Mouse (Mus musculus): ENCODE data around the gene Dhdh. TPM values are rescaled to one million over a fixed set of nuclear protein-coding genes. Genes with fewer than 3 reads are reported as not detected.

Dhdh gene
- polyA plus RNA-seq, 1 experiment = 0.41 TPM

- H3K4me3 ChIP-seq (ENCODE audit: low read depth, low read length) = peak overlapping the region; percentile 80
- 0 out of 2 replicates have a peak, but pooled peaks cover 2% of the 10 kb centered on the region for H3K36me3 ChIP-seq (ENCODE audit: control insufficient read depth, insufficient read depth, low read length)
- H3K27ac ChIP-seq (ENCODE audit: insufficient read depth, low read depth, low read length) = peak overlapping the region; percentile 51
- H3K4me1 ChIP-seq (ENCODE audit: control insufficient read depth, insufficient read depth, insufficient read length, low read length) = peaks cover 19% of the 10 kb centered on the region
- H3K27me3 ChIP-seq (ENCODE audit: control insufficient read depth, insufficient read depth, low read length) = no peaks in the 10 kb centered on the region
- TF ChIP-seq POLR2A (IDR thresholded peaks at IDR 0.05; ENCODE audit: low read depth, low read length) (no peak; the same call in 1 of the 2 replicates), CTCF (IDR thresholded peaks at IDR 0.05; ENCODE audit: extremely low read depth, insufficient read length, insufficient replicate concordance, low read depth, low read length) (no peak)
- WGBS = 1% methylated on average over 16 of the region's 16 CpGs
Observed at GRCm38 (mm10) chr7:45435038-45435437, 53.6 kb downstream of the Dhdh start.

DNA sequence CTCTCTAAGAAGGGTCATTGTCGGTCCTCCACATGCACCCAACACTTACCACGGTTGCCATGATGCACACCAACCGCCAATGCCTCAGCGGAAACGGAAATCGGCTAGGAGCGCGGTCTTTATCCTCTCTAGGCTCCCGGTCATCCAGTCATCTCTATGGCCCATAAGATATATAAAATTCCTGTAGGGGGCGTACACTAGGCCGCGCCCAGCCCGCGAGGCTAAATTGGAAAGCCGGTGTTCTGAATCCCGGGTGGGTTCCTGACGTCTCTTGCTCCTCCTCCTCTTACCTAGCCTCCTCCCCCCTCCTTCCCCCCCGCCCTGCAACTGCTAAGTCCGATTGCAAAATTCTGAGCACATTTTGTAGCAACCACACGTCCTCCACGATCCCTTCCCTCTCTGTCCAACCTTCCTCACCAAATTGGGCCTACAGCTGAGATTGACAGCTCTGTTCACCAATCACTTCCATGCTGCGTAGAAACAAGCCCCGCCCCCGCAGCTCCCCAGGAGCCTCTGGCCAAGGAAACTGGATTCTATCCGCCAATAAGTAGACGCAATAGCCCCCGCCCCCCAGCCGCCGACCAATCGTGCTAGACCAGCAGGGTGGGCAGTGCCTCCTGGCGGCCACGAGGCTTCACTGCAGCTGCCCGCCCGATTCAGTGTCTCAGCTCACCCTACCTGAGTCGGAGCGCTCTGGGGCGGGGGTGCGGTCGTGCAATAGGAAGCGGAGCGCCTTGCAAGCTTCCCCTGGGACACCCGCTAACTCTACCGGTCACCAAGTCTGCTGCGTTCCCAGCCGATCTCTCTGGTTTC, 54.2 kb downstream of the Dhdh start, which contains the start of gene Gys1:
Gys1 (plus strand) TSS at position 642 of the 813 bp plus-strand sequence.
- WGBS = under 1% methylated on average over 45 of the region's 45 CpGs
- peak within 1 kb of the TSS; percentile 51 for H3K27ac ChIP-seq (ENCODE audit: insufficient read depth, low read depth, low read length)
- peaks cover 19% of the 10 kb centered on the region for H3K4me1 ChIP-seq (ENCODE audit: control insufficient read depth, insufficient read depth, insufficient read length, low read length)
- H3K36me3 ChIP-seq (ENCODE audit: control insufficient read depth, insufficient read depth, low read length) = peaks cover 4% of the 10 kb centered on the region
- H3K27me3 ChIP-seq (ENCODE audit: control insufficient read depth, insufficient read depth, low read length) = no peaks in the 10 kb centered on the region
- peak; percentile 77 for TF ChIP-seq POLR2A (IDR thresholded peaks at IDR 0.05; ENCODE audit: low read depth, low read length)
- TF ChIP-seq CTCF (IDR thresholded peaks at IDR 0.05; ENCODE audit: extremely low read depth, insufficient read length, insufficient replicate concordance, low read depth, low read length) = peak; percentile 85
- peak within 1 kb of the TSS; percentile 80 for H3K4me3 ChIP-seq (ENCODE audit: low read depth, low read length)

GRCm38 (mm10) chr7:45433835-45434202, 54.8 kb downstream of the Dhdh start:
- H3K4me1 ChIP-seq (ENCODE audit: control insufficient read depth, insufficient read depth, insufficient read length, low read length) = peaks cover 19% of the 10 kb centered on the region
- peak overlapping the region; percentile 76 for H3K4me3 ChIP-seq (ENCODE audit: low read depth, low read length)
- H3K27me3 ChIP-seq (ENCODE audit: control insufficient read depth, insufficient read depth, low read length) = no peaks in the 10 kb centered on the region
- 2% methylated on average over 7 of the region's 7 CpGs for WGBS
- H3K36me3 ChIP-seq (ENCODE audit: control insufficient read depth, insufficient read depth, low read length) = peaks cover 8% of the 10 kb centered on the region
- peak overlapping the region; percentile 29 for H3K27ac ChIP-seq (ENCODE audit: insufficient read depth, low read depth, low read length)
- TF ChIP-seq POLR2A (IDR thresholded peaks at IDR 0.05; ENCODE audit: low read depth, low read length) (no peak), CTCF (IDR thresholded peaks at IDR 0.05; ENCODE audit: extremely low read depth, insufficient read length, insufficient replicate concordance, low read depth, low read length) (no peak)

- H3K36me3 ChIP-seq (ENCODE audit: control insufficient read depth, insufficient read depth, low read length) = peaks cover 53% of the 10 kb centered on the region
- H3K27me3 ChIP-seq (ENCODE audit: control insufficient read depth, insufficient read depth, low read length) = no peaks in the 10 kb centered on the region
- H3K4me3 ChIP-seq (ENCODE audit: low read depth, low read length) = no peak overlapping the region
- 79% methylated on average over 8 of the region's 8 CpGs for WGBS
- no peak for TF ChIP-seq POLR2A (IDR thresholded peaks at IDR 0.05; ENCODE audit: low read depth, low read length)
- no peak for TF ChIP-seq CTCF (IDR thresholded peaks at IDR 0.05; ENCODE audit: extremely low read depth, insufficient read length, insufficient replicate concordance, low read depth, low read length)
- 0 out of 2 replicates have a peak, but pooled peaks cover 4% of the 10 kb centered on the region for H3K4me1 ChIP-seq (ENCODE audit: control insufficient read depth, insufficient read depth, insufficient read length, low read length)
- no peak overlapping the region for H3K27ac ChIP-seq (ENCODE audit: insufficient read depth, low read depth, low read length)
Observed at GRCm38 (mm10) chr7:45426556-45426955, 62.0 kb downstream of the Dhdh start.

DNA sequence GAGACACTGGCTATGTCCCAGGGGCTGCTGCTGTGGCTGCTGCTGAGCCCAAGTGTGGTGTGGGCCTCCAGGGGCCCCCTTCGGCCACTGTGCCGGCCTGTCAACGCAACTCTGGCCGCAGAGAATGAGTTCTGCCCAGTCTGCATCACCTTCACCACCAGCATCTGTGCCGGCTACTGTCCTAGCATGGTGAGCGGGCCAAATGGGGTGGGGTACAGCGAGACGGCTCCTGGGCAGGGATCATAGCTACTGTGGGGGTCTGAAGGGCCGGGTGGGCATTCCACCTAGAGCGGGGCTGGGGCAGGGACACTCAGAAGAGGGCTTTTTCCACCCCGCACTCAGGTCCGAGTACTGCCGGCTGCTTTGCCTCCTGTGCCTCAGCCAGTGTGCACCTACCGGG, 67.4 kb downstream of the Dhdh start:
- H3K27me3 ChIP-seq (ENCODE audit: control insufficient read depth, insufficient read depth, low read length) = peaks cover 24% of the 10 kb centered on the region
- H3K4me1 ChIP-seq (ENCODE audit: control insufficient read depth, insufficient read depth, insufficient read length, low read length) = peaks cover 3% of the 10 kb centered on the region
- peaks cover 40% of the 10 kb centered on the region for H3K36me3 ChIP-seq (ENCODE audit: control insufficient read depth, insufficient read depth, low read length)
- H3K4me3 ChIP-seq (ENCODE audit: low read depth, low read length) = no peak overlapping the region
- TF ChIP-seq POLR2A (IDR thresholded peaks at IDR 0.05; ENCODE audit: low read depth, low read length) (no peak), CTCF (IDR thresholded peaks at IDR 0.05; ENCODE audit: extremely low read depth, insufficient read length, insufficient replicate concordance, low read depth, low read length) (no peak)
- no peak overlapping the region for H3K27ac ChIP-seq (ENCODE audit: insufficient read depth, low read depth, low read length)
- 98% methylated on average over 14 of the region's 14 CpGs for WGBS

Other genes with a start within 250 kb of the Dhdh start
- gene Cd37, start 249.7 kb downstream of the Dhdh start, polyA plus RNA-seq (2012; rRNA removed) = 33.4 and 63.6 TPM in 2 replicates
- gene Slc6a16, start 247.7 kb downstream of the Dhdh start, polyA plus RNA-seq (2012; rRNA removed) = not detected in 2 replicates
- gene Slc6a21, start 211.3 kb downstream of the Dhdh start, polyA plus RNA-seq (2012; rRNA removed) = not detected in 2 replicates
- 101 and 257 TPM in 2 replicates for gene Trpm4, start 155.0 kb downstream of the Dhdh start, polyA plus RNA-seq (2012; rRNA removed)
- gene Hrc, start 153.5 kb downstream of the Dhdh start, polyA plus RNA-seq (2012; rRNA removed) = 0.14 and 0.46 TPM in 2 replicates
- gene Ppfia3, start 121.8 kb downstream of the Dhdh start, polyA plus RNA-seq (2012; rRNA removed) = 15.4 and 63.9 TPM in 2 replicates
- gene Lin7b, start 118.2 kb downstream of the Dhdh start, polyA plus RNA-seq (2012; rRNA removed) = 2.9 and 4.0 TPM in 2 replicates
- 73.2 and 122 TPM in 2 replicates for gene Snrnp70, start 93.1 kb downstream of the Dhdh start, polyA plus RNA-seq (2012; rRNA removed)
- gene Kcna7, start 83.2 kb downstream of the Dhdh start, polyA plus RNA-seq (2012; rRNA removed) = 0.04 TPM in 1 of 2 replicates, not detected in the other
- 0.13 and 0.28 TPM in 2 replicates for gene Ntf5, start 75.1 kb downstream of the Dhdh start, polyA plus RNA-seq (2012; rRNA removed)
- 0.66 TPM in 1 of 2 replicates, not detected in the other for gene Lhb, start 68.0 kb downstream of the Dhdh start, polyA plus RNA-seq (2012; rRNA removed)
- gene Gys1, start 54.0 kb downstream of the Dhdh start, polyA plus RNA-seq (2012; rRNA removed) = 9.5 and 9.6 TPM in 2 replicates
- gene Ruvbl2, start 50.7 kb downstream of the Dhdh start, polyA plus RNA-seq (2012; rRNA removed) = 22.3 and 54.3 TPM in 2 replicates
- 1,857 and 2,336 TPM in 2 replicates for gene Ftl1, start 28.9 kb downstream of the Dhdh start, polyA plus RNA-seq (2012; rRNA removed)
- gene Bax, start 21.9 kb downstream of the Dhdh start, polyA plus RNA-seq (2012; rRNA removed) = 57.1 and 105 TPM in 2 replicates
- gene Tulp2, start 6.9 kb downstream of the Dhdh start, polyA plus RNA-seq (2012; rRNA removed) = 0.09 TPM in 1 of 2 replicates, not detected in the other
- 0.23 TPM in 1 of 2 replicates, not detected in the other for gene Gm45808, start 2.0 kb downstream of the Dhdh start, polyA plus RNA-seq (2012; rRNA removed)
- 143 and 456 TPM in 2 replicates for gene Nucb1, start 21.6 kb upstream of the Dhdh start, polyA plus RNA-seq (2012; rRNA removed)
- gene Ppp1r15a, start 37.5 kb upstream of the Dhdh start, polyA plus RNA-seq (2012; rRNA removed) = 15.3 and 15.9 TPM in 2 replicates
- 4.7 and 4.9 TPM in 2 replicates for gene Plekha4, start 37.5 kb upstream of the Dhdh start, polyA plus RNA-seq (2012; rRNA removed)
- 0.20 and 0.25 TPM in 2 replicates for gene Hsd17b14, start 66.1 kb upstream of the Dhdh start, polyA plus RNA-seq (2012; rRNA removed)
- gene Bcat2, start 81.3 kb upstream of the Dhdh start, polyA plus RNA-seq (2012; rRNA removed) = 26.3 and 41.8 TPM in 2 replicates
- 0.29 and 4.2 TPM in 2 replicates for gene Fgf21, start 126.7 kb upstream of the Dhdh start, polyA plus RNA-seq (2012; rRNA removed)
- gene Fut1, start 128.5 kb upstream of the Dhdh start, polyA plus RNA-seq (2012; rRNA removed) = 1.7 and 2.5 TPM in 2 replicates
- 0.24 and 0.25 TPM in 2 replicates for gene Izumo1, start 133.0 kb upstream of the Dhdh start, polyA plus RNA-seq (2012; rRNA removed)
- 7.2 and 11.6 TPM in 2 replicates for gene Rasip1, start 138.7 kb upstream of the Dhdh start, polyA plus RNA-seq (2012; rRNA removed)
- 0.63 and 0.84 TPM in 2 replicates for gene Mamstr, start 151.2 kb upstream of the Dhdh start, polyA plus RNA-seq (2012; rRNA removed)
- gene Fut2, start 177.6 kb upstream of the Dhdh start, polyA plus RNA-seq (2012; rRNA removed) = 1.2 and 18.4 TPM in 2 replicates
- gene Ntn5, start 195.2 kb upstream of the Dhdh start, polyA plus RNA-seq (2012; rRNA removed) = 0.39 and 0.47 TPM in 2 replicates
- gene Sec1, start 205.6 kb upstream of the Dhdh start, polyA plus RNA-seq (2012; rRNA removed) = 0.14 and 0.22 TPM in 2 replicates
- 2.1 and 2.3 TPM in 2 replicates for gene Car11, start 211.0 kb upstream of the Dhdh start, polyA plus RNA-seq (2012; rRNA removed)
- 8.9 and 13.1 TPM in 2 replicates for gene Dbp, start 216.3 kb upstream of the Dhdh start, polyA plus RNA-seq (2012; rRNA removed)
- 820 and 1,370 TPM in 2 replicates for gene Rpl18, start 226.7 kb upstream of the Dhdh start, polyA plus RNA-seq (2012; rRNA removed)
- gene Sphk2, start 229.2 kb upstream of the Dhdh start, polyA plus RNA-seq (2012; rRNA removed) = 87.3 and 164 TPM in 2 replicates
- 64.5 and 102 TPM in 2 replicates for gene Fam83e, start 232.4 kb upstream of the Dhdh start, polyA plus RNA-seq (2012; rRNA removed)
- 0.20 and 0.38 TPM in 2 replicates for gene Spaca4, start 237.0 kb upstream of the Dhdh start, polyA plus RNA-seq (2012; rRNA removed)